Mouse (Mus musculus): ENCODE measurements around the gene Gap43. TPM values are rescaled to one million over a fixed set of nuclear protein-coding genes. Genes with fewer than 3 reads are reported as not detected.
"Not testable (repeated sequence)": the region's sequence is repeated elsewhere in the genome, so short reads cannot be mapped to it uniquely, and the experiment has no call there.

Gene Gap43
- polyA plus RNA-seq, 1 experiment from 2014 or later: 26.7 TPM

DNA sequence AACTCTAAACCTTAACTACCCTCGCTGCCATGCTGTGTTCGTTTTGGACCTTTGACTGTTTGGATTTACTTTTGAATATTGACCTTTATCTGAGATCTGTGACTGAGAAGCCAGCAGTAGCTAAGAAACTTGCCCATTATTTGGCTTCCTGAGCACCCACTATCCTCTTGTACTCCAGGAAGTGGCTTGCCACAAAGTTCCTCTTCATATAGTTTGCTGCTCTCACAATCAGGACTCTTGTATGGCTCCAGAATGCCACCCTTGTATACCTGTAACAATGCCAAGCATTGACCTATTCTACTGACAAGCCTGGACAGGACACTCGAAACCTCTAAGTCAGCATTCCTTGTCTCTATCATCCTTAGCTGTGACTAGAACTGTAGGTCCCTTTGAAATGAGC, 75.3 kb downstream of the Gap43 start:
- no peaks in the 10 kb centered on the region for H3K36me3 ChIP-seq
- H3K9ac ChIP-seq: no peak overlapping the region
- no peak overlapping the region for H3K4me3 ChIP-seq
- H3K27ac ChIP-seq (replicated peaks): no peak overlapping the region
- no peaks in the 10 kb centered on the region for H3K27me3 ChIP-seq (replicated peaks)
- no peak for ATAC-seq (ENCODE audit: extremely low read depth, insufficient number of reproducible peaks, low FRiP score, low TSS enrichment)
- no peaks in the 10 kb centered on the region for H3K9me3 ChIP-seq
- H3K4me2 ChIP-seq: no peak overlapping the region
- H3K4me1 ChIP-seq: no peaks in the 10 kb centered on the region; the same call in 1 of the 2 replicates
- 65% methylated on average over 3 of the region's 3 CpGs for WGBS

- Histone ChIP-seq H3K27ac (replicated peaks) (no peak overlapping the region), H3K4me2 (no peak overlapping the region), H3K27me3 (replicated peaks) (no peaks in the 10 kb centered on the region), H3K9ac (no peak overlapping the region), H3K9me3 (no peaks in the 10 kb centered on the region), H3K4me3 (no peak overlapping the region), H3K4me1 (no peaks in the 10 kb centered on the region), H3K36me3 (no peaks in the 10 kb centered on the region)
- 84% methylated on average over 5 of the region's 5 CpGs for WGBS
- ATAC-seq (ENCODE audit: extremely low read depth, insufficient number of reproducible peaks, low FRiP score, low TSS enrichment): no peak
These were observed 77.4 kb downstream of the Gap43 start for GRCm38 (mm10) chr16:42262935-42263542.

- no peak for ATAC-seq (ENCODE audit: extremely low read depth, insufficient number of reproducible peaks, low FRiP score, low TSS enrichment)
- Histone ChIP-seq H3K36me3 (no peaks in the 10 kb centered on the region), H3K4me1 (no peaks in the 10 kb centered on the region), H3K27me3 (replicated peaks) (no peaks in the 10 kb centered on the region), H3K4me2 (no peak overlapping the region), H3K4me3 (no peak overlapping the region), H3K9me3 (no peaks in the 10 kb centered on the region), H3K9ac (no peak overlapping the region), H3K27ac (replicated peaks) (no peak overlapping the region)
- WGBS: 81% methylated on average over 11 of the region's 11 CpGs
These were observed 84.8 kb downstream of the Gap43 start for GRCm38 (mm10) chr16:42255693-42256092.

GRCm38 (mm10) chr16:42255222-42255621, 85.2 kb downstream of the Gap43 start:
- H3K4me3 ChIP-seq: no peak overlapping the region

DNA sequence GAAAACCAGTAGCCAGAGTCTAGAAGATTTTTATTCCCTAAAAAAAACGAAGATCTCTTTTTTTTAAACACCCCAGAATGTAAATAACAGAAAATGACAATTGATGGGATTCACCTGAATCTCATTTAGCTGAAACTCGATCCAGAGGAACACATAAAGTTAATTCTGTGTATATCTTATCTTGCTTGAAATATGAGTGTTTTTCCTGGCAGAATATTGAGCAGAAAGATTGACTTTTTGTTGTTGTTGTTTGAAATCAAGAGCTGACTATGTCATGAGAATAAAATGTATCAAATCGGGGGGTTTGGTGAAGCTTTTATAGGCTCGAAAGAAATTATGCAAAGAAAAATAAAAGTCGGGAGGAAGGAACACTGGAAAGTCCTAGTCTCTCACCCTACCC, 88.2 kb downstream of the Gap43 start:
- Histone ChIP-seq H3K36me3 (no peaks in the 10 kb centered on the region), H3K9me3 (no peaks in the 10 kb centered on the region), H3K27ac (replicated peaks) (no peak overlapping the region), H3K9ac (no peak overlapping the region), H3K4me3 (no peak overlapping the region), H3K4me1 (no peaks in the 10 kb centered on the region), H3K27me3 (replicated peaks) (no peaks in the 10 kb centered on the region), H3K4me2 (no peak overlapping the region)
- ATAC-seq (ENCODE audit: extremely low read depth, insufficient number of reproducible peaks, low FRiP score, low TSS enrichment): no peak
- WGBS: 62% methylated on average over 5 of the region's 5 CpGs

More at GRCm38 (mm10) chr16:42255222-42255621, 85.2 kb downstream of the Gap43 start:
- Histone ChIP-seq H3K27me3 (replicated peaks) (no peaks in the 10 kb centered on the region), H3K9ac (no peak overlapping the region), H3K9me3 (no peaks in the 10 kb centered on the region), H3K4me2 (no peak overlapping the region), H3K27ac (replicated peaks) (no peak overlapping the region), H3K4me1 (no peaks in the 10 kb centered on the region), H3K36me3 (no peaks in the 10 kb centered on the region)
- 79% methylated on average over 3 of the region's 3 CpGs for WGBS
- ATAC-seq (ENCODE audit: extremely low read depth, insufficient number of reproducible peaks, low FRiP score, low TSS enrichment): no peak

DNA sequence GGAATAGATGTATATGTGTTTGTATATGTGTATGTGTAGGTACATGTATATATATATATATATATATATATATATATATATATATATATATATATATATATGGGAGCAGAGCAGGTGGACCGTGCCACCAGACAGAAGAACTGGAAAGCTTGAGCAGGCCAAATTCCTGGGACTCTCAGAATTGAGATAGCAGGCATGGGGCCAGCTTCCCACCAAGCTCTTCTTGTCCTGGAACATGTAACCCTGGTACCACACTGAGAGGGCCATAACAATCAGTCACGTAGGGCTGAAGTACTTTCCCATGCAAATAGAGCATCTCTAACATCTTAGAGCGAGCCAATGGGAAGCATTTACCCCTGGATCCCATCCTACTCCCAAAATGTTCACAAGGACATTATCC, 96.3 kb downstream of the Gap43 start:
- H3K4me2 ChIP-seq; H3K4me3 ChIP-seq; H3K27ac ChIP-seq (replicated peaks); H3K9me3 ChIP-seq; H3K4me1 ChIP-seq; ATAC-seq (ENCODE audit: extremely low read depth, insufficient number of reproducible peaks, low FRiP score, low TSS enrichment); H3K27me3 ChIP-seq (replicated peaks); H3K36me3 ChIP-seq; H3K9ac ChIP-seq: not testable (repeated sequence)
- WGBS: 64% methylated on average over 3 of the region's 3 CpGs

DNA sequence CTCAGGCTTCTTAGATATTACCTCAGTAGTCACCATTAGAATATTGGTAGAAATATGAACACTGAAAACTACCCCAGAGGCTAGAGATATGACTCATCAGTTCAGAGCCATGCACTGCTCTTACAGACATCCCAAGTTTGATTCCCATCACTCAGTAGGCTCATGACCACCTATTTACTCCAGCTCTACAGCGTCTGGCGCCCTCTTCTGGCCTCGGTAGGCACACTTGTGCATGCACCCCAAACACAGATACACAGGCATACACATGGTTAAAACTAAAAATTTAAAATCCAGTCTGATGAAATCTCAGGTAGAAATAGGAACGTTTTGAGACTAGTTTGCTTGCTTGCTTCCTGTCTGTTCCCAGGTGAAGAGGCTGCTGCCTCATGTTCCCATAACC, 109.1 kb downstream of the Gap43 start:
- H3K4me3 ChIP-seq: no peak overlapping the region
- no peaks in the 10 kb centered on the region for H3K27me3 ChIP-seq (replicated peaks)
- H3K9me3 ChIP-seq: no peaks in the 10 kb centered on the region
- no peak overlapping the region for H3K4me2 ChIP-seq
- H3K27ac ChIP-seq (replicated peaks): no peak overlapping the region
- no peaks in the 10 kb centered on the region for H3K36me3 ChIP-seq
- no peak overlapping the region for H3K9ac ChIP-seq
- 61% methylated on average over 4 of the region's 4 CpGs for WGBS
- no peaks in the 10 kb centered on the region for H3K4me1 ChIP-seq
- no peak for ATAC-seq (ENCODE audit: extremely low read depth, insufficient number of reproducible peaks, low FRiP score, low TSS enrichment)

Small RNAs within 50 kb of the gene (microRNA-seq; reads per million reads assigned to microRNA genes)
- 8.2 reads per million, percentile 24 among the genes with 10 or more reads in this experiment for gene Mir6540

Data from heart, embryonic 13.5 days (tissue).